Mouse (Mus musculus) CD4-positive, CD25-positive, alpha-beta regulatory T cell, adult 2 months (primary cell): Measurements from ENCODE around the gene Cbl.

Experiments used
- DNase-seq: peaks from one replicate; pipeline ENCODE4 v3.0.0-alpha.2; 2012; ENCODE audit warnings: low read depth, low spot score

The Cbl gene

GRCm38 (mm10) chr9:44240399-44240798, 6.5 kb upstream of the Cbl start, which contains the start of gene Ccdc153:
Gene Ccdc153 (plus strand): TSS chr9:44240676.
- DNase-seq: no peak

GRCm38 (mm10) chr9:44239447-44239846, 5.6 kb upstream of the Cbl start:
- peak; percentile 84 for DNase-seq

- peak; percentile 84 for DNase-seq
Measured at GRCm38 (mm10) chr9:44238501-44239190, 4.8 kb upstream of the Cbl start.

- DNase-seq: peak; percentile 33
Measured at GRCm38 (mm10) chr9:44237128-44237527, 3.3 kb upstream of the Cbl start.

- no peak for DNase-seq
Measured at GRCm38 (mm10) chr9:44236601-44237000, 2.8 kb upstream of the Cbl start.

GRCm38 (mm10) chr9:44234479-44235427, 904 bp upstream of the Cbl start:
- DNase-seq: peak; percentile 69

GRCm38 (mm10) chr9:44233021-44233801, 638 bp downstream of the Cbl start:
- DNase-seq: peak; percentile 76

GRCm38 (mm10) chr9:44231609-44232008, 2.2 kb downstream of the Cbl start:
- DNase-seq: no peak

- DNase-seq: no peak
Measured at GRCm38 (mm10) chr9:44225993-44226392, 7.9 kb downstream of the Cbl start.

- peak; percentile 17 for DNase-seq
Measured at GRCm38 (mm10) chr9:44213538-44213937, 20.3 kb downstream of the Cbl start.

- DNase-seq: no peak
Measured at GRCm38 (mm10) chr9:44212406-44212805, 21.4 kb downstream of the Cbl start.

GRCm38 (mm10) chr9:44209416-44209815, 24.4 kb downstream of the Cbl start:
- DNase-seq: no peak

GRCm38 (mm10) chr9:44207840-44208239, 26.0 kb downstream of the Cbl start:
- no peak for DNase-seq

GRCm38 (mm10) chr9:44200458-44200857, 33.4 kb downstream of the Cbl start:
- no peak for DNase-seq

GRCm38 (mm10) chr9:44199580-44199979, 34.3 kb downstream of the Cbl start:
- DNase-seq: no peak

- DNase-seq: no peak
Measured at GRCm38 (mm10) chr9:44199166-44199565, 34.7 kb downstream of the Cbl start.

GRCm38 (mm10) chr9:44196354-44196753, 37.5 kb downstream of the Cbl start:
- peak; percentile 18 for DNase-seq

- DNase-seq: no peak
Measured at GRCm38 (mm10) chr9:44194000-44194399, 39.8 kb downstream of the Cbl start.

- peak; percentile 32 for DNase-seq
Measured at GRCm38 (mm10) chr9:44192794-44193193, 41.1 kb downstream of the Cbl start.

- no peak for DNase-seq
Measured at GRCm38 (mm10) chr9:44192312-44192711, 41.5 kb downstream of the Cbl start.

GRCm38 (mm10) chr9:44191166-44191565, 42.7 kb downstream of the Cbl start:
- DNase-seq: no peak

- no peak for DNase-seq
Measured at GRCm38 (mm10) chr9:44188223-44188622, 45.6 kb downstream of the Cbl start.
